Comparison of ENCODE assay signal across 22 mouse cellular contexts in genomic region chr13:118703727-118704126, GRCm38 (mm10). TPM values are rescaled to one million over a fixed set of nuclear protein-coding genes. Genes with fewer than 3 reads are reported as not detected.
"Had no signal": no experiment of that assay in that cellular context is flagged by ENCODE, and none has a peak within 500 bp of the region (broad histone marks: within the 10 kb centered on the region; RNA-seq: fewer than 3 reads in every experiment).

No protein-coding gene starts in this region.

- H3K36me3 ChIP-seq: lung, embryonic 15.5 days; midbrain, embryonic 13.5 days; midbrain, embryonic 15.5 days; neural tube, embryonic 13.5 days; stomach, embryonic 15.5 days had no signal

- H3K9me3 ChIP-seq: lung, embryonic 15.5 days; megakaryocyte, embryonic 14.5 days; midbrain, embryonic 13.5 days; midbrain, embryonic 15.5 days; neural tube, embryonic 13.5 days; stomach, embryonic 15.5 days had no signal

- H3K4me3 ChIP-seq: lung, embryonic 15.5 days; megakaryocyte, embryonic 14.5 days; midbrain, embryonic 13.5 days; midbrain, embryonic 15.5 days; neural tube, embryonic 13.5 days; stomach, embryonic 15.5 days had no signal

- H3K4me1 ChIP-seq: lung, embryonic 15.5 days; megakaryocyte, embryonic 14.5 days; midbrain, embryonic 13.5 days; midbrain, embryonic 15.5 days; neural tube, embryonic 13.5 days; stomach, embryonic 15.5 days had no signal

- H3K4me2 ChIP-seq: liver, embryonic 11.5 days; lung, embryonic 15.5 days; midbrain, embryonic 11.5 days; midbrain, embryonic 13.5 days; midbrain, embryonic 15.5 days; neural tube, embryonic 13.5 days; stomach, embryonic 15.5 days had no signal

- H3K9ac ChIP-seq: liver, embryonic 14.5 days; lung, embryonic 15.5 days; midbrain, embryonic 13.5 days; midbrain, embryonic 15.5 days; neural tube, embryonic 13.5 days; stomach, embryonic 15.5 days had no signal

- DNase-seq: lung, adult 2 months; lung, postnatal 14 days; lung, postnatal 36 days; right cerebral cortex, postnatal 25 days; right cerebral cortex, postnatal 4 days; thymus, adult 2 months; thymus, postnatal 36 days had no signal

- H3K27me3 ChIP-seq: lung, embryonic 15.5 days; megakaryocyte, embryonic 14.5 days; midbrain, embryonic 13.5 days; midbrain, embryonic 15.5 days; neural tube, embryonic 13.5 days; stomach, embryonic 15.5 days had no signal

- H3K27ac ChIP-seq: liver, embryonic 14.5 days; lung, embryonic 15.5 days; macrophage; midbrain, embryonic 13.5 days; midbrain, embryonic 15.5 days; neural tube, embryonic 13.5 days; stomach, embryonic 15.5 days; stomach, postnatal 0 days had no signal

- ATAC-seq: lung, postnatal 0 days; midbrain, embryonic 13.5 days; midbrain, embryonic 15.5 days had no signal

RNA-seq across cellular contexts. Expression of gene Fgf10, which starts 34.1 kb away (rescaled TPM):
- total RNA-seq: monocyte, adult 5-6 weeks; neutrophil, adult 5-6 weeks had no signal
- polyA plus RNA-seq: macrophage; spleen, adult 2 months had no signal
